Mouse (Mus musculus) heart, embryonic 13.5 days (tissue): ENCODE data around the gene Plekhg5. TPM values are rescaled to one million over a fixed set of nuclear protein-coding genes. Genes with fewer than 3 reads are reported as not detected.

Source experiments
- ATAC-seq: fragments of 200-750 bp; cut with Nextera tagmentation; 2 replicates; pipeline ENCODE4 v1.8.0; 2017; ENCODE audit warnings: moderate TSS enrichment; ENCODE audit not compliant: insufficient number of reproducible peaks, low FRiP score, low TSS enrichment; ENCODE audit errors: extremely low read depth
- H3K27ac ChIP-seq: fragments of 300-500 bp; sonication (generic); replicated peaks from 2 replicates; pipeline ENCODE4 v1.5.1; 2015; ENCODE audit warnings: moderate library complexity, mild to moderate bottlenecking, inconsistent platforms
- H3K27me3 ChIP-seq: fragments of 300-500 bp; sonication (generic); replicated peaks from 2 replicates; pipeline ENCODE4 v1.6.1; 2015; ENCODE audit warnings: mild to moderate bottlenecking, inconsistent platforms
- H3K36me3 ChIP-seq: fragments of 300-500 bp; sonication (generic); 2 replicates; pipeline ENCODE4 v1.6.1; 2015; ENCODE audit warnings: mild to moderate bottlenecking, inconsistent platforms
- H3K4me1 ChIP-seq: fragments of 300-500 bp; sonication (generic); 2 replicates; pipeline ENCODE4 v1.6.1; 2015; ENCODE audit warnings: inconsistent platforms
- H3K4me2 ChIP-seq: fragments of 300-500 bp; sonication (generic); 2 replicates; pipeline ENCODE4 v1.6.1; 2015; ENCODE audit warnings: inconsistent platforms, mild to moderate bottlenecking, moderate library complexity
- H3K4me3 ChIP-seq: fragments of 300-500 bp; sonication (generic); 2 replicates; pipeline ENCODE4 v1.5.1; 2015; ENCODE audit warnings: moderate library complexity, mild to moderate bottlenecking, inconsistent platforms
- H3K9ac ChIP-seq: fragments of 300-500 bp; sonication (generic); 2 replicates; pipeline ENCODE4 v1.6.1; 2015; ENCODE audit warnings: inconsistent platforms, mild to moderate bottlenecking, moderate library complexity
- H3K9me3 ChIP-seq: fragments of 300-500 bp; sonication (generic); 2 replicates; pipeline ENCODE4 v1.6.1; 2016; ENCODE audit warnings: inconsistent platforms
- WGBS: fragments of 180-500 bp; shearing (Covaris S2); methylation state at CpG from one replicate; pipeline ENCODE4 v1.1.7; 2015; ENCODE audit warnings: mixed read lengths; 5-methylcytosine and 5-hydroxymethylcytosine counted together
- polyA plus RNA-seq: library from polyadenylated mRNA; unstranded; fragments of >200 nt; fragmentation: Nextera tagmentation; extraction: Ambion mirVana; gene quantifications from 2 replicates; pipeline ENCODE4 v1.2.1, GENCODE M21; 2015

The Plekhg5 gene
- polyA plus RNA-seq, 1 experiment from 2014 or later, result 12.7 TPM

GRCm38 (mm10) chr4:152088133-152088532 is 15.8 kb downstream of the Plekhg5 start:
- Histone ChIP-seq H3K4me2 (peak overlapping the region; percentile 91), H3K9me3 (0 out of 2 replicates have a peak, but pooled peaks cover 3% of the 10 kb centered on the region), H3K9ac (peak overlapping the region; percentile 92), H3K36me3 (peaks cover 3% of the 10 kb centered on the region; the same call in 1 of the 2 replicates), H3K4me3 (peak overlapping the region; percentile 87; the same call in 1 of the 2 replicates), H3K4me1 (peaks cover 43% of the 10 kb centered on the region), H3K27ac (no peak overlapping the region), H3K27me3 (peaks cover 14% of the 10 kb centered on the region; the same call in 1 of the 2 replicates)
- WGBS, result 48% methylated on average over 4 of the region's 4 CpGs
- ATAC-seq, result no peak

- peak overlapping the region; percentile 91 for H3K4me2 ChIP-seq
- 54% methylated on average over 8 of the region's 8 CpGs for WGBS
- H3K4me3 ChIP-seq, result peak overlapping the region; percentile 87; the same call in 1 of the 2 replicates
- no peak for ATAC-seq
- H3K27ac ChIP-seq, result no peak overlapping the region
- H3K4me1 ChIP-seq, result peaks cover 46% of the 10 kb centered on the region
- 0 out of 2 replicates have a peak, but pooled peaks cover 3% of the 10 kb centered on the region for H3K9me3 ChIP-seq
- peaks cover 14% of the 10 kb centered on the region; the same call in 1 of the 2 replicates for H3K27me3 ChIP-seq
- H3K9ac ChIP-seq, result peak overlapping the region; percentile 92
- H3K36me3 ChIP-seq, result peaks cover 3% of the 10 kb centered on the region; the same call in 1 of the 2 replicates
Measured at GRCm38 (mm10) chr4:152088556-152089120, 16.3 kb downstream of the Plekhg5 start.

GRCm38 (mm10) chr4:152090191-152090590 is 17.9 kb downstream of the Plekhg5 start:
- 64% methylated on average over 9 of the region's 9 CpGs for WGBS

GRCm38 (mm10) chr4:152092751-152093293 is 20.5 kb downstream of the Plekhg5 start:
- Histone ChIP-seq H3K36me3 (peaks cover 3% of the 10 kb centered on the region; the same call in 1 of the 2 replicates), H3K4me1 (peaks cover 60% of the 10 kb centered on the region), H3K27me3 (no peaks in the 10 kb centered on the region; the same call in 1 of the 2 replicates), H3K4me2 (no peak overlapping the region), H3K9ac (peak overlapping the region; percentile 44), H3K9me3 (no peaks in the 10 kb centered on the region), H3K4me3 (no peak overlapping the region), H3K27ac (peak overlapping the region; percentile 39; the same call in 1 of the 2 replicates)
- 50% methylated on average over 8 of the region's 8 CpGs for WGBS
- ATAC-seq, result no peak

More at GRCm38 (mm10) chr4:152090191-152090590, 17.9 kb downstream of the Plekhg5 start:
- Histone ChIP-seq H3K9ac (0 out of 2 replicates have a peak overlapping the region, but pooled peaks have one; percentile 10), H3K4me3 (no peak overlapping the region), H3K27ac (no peak overlapping the region), H3K36me3 (peaks cover 3% of the 10 kb centered on the region; the same call in 1 of the 2 replicates), H3K4me1 (peaks cover 50% of the 10 kb centered on the region), H3K27me3 (peaks cover 7% of the 10 kb centered on the region; the same call in 1 of the 2 replicates), H3K4me2 (no peak overlapping the region), H3K9me3 (0 out of 2 replicates have a peak, but pooled peaks cover 3% of the 10 kb centered on the region)
- no peak for ATAC-seq

GRCm38 (mm10) chr4:152094233-152094632 is 21.9 kb downstream of the Plekhg5 start:
- no peak for ATAC-seq
- Histone ChIP-seq H3K9me3 (no peaks in the 10 kb centered on the region), H3K4me1 (peaks cover 61% of the 10 kb centered on the region), H3K27ac (no peak overlapping the region), H3K9ac (no peak overlapping the region), H3K36me3 (peaks cover 3% of the 10 kb centered on the region; the same call in 1 of the 2 replicates), H3K27me3 (no peaks in the 10 kb centered on the region; the same call in 1 of the 2 replicates), H3K4me2 (no peak overlapping the region), H3K4me3 (no peak overlapping the region)
- WGBS, result 74% methylated on average over 12 of the region's 12 CpGs

GRCm38 (mm10) chr4:152095937-152096910 is 23.9 kb downstream of the Plekhg5 start:
- H3K27ac ChIP-seq, result peak overlapping the region; percentile 86
- peak; percentile 35; the same call in 1 of the 2 replicates for ATAC-seq
- no peaks in the 10 kb centered on the region; the same call in 1 of the 2 replicates for H3K27me3 ChIP-seq
- no peaks in the 10 kb centered on the region for H3K36me3 ChIP-seq
- H3K9ac ChIP-seq, result peak overlapping the region; percentile 79
- peak overlapping the region; percentile 50 for H3K4me3 ChIP-seq
- 15% methylated on average over 27 of the region's 27 CpGs for whole genome bisulfite sequencing
- peak overlapping the region; percentile 60 for H3K4me2 ChIP-seq
- peaks cover 68% of the 10 kb centered on the region for H3K4me1 ChIP-seq
- no peaks in the 10 kb centered on the region for H3K9me3 ChIP-seq

GRCm38 (mm10) chr4:152096927-152097326 is 24.6 kb downstream of the Plekhg5 start:
- Histone ChIP-seq H3K27me3 (no peaks in the 10 kb centered on the region; the same call in 1 of the 2 replicates), H3K4me3 (peak overlapping the region; percentile 50), H3K4me1 (peaks cover 75% of the 10 kb centered on the region), H3K36me3 (peaks cover 2% of the 10 kb centered on the region), H3K4me2 (peak overlapping the region; percentile 60), H3K27ac (peak overlapping the region; percentile 86), H3K9ac (peak overlapping the region; percentile 79), H3K9me3 (no peaks in the 10 kb centered on the region)
- ATAC-seq, result no peak
- WGBS, result 36% methylated on average over 6 of the region's 6 CpGs

GRCm38 (mm10) chr4:152097911-152098799 is 25.9 kb downstream of the Plekhg5 start:
- peak overlapping the region; percentile 60 for H3K4me2 ChIP-seq
- H3K9me3 ChIP-seq, result no peaks in the 10 kb centered on the region
- peaks cover 14% of the 10 kb centered on the region for H3K36me3 ChIP-seq
- H3K4me1 ChIP-seq, result peaks cover 69% of the 10 kb centered on the region
- H3K9ac ChIP-seq, result peak overlapping the region; percentile 79
- H3K27me3 ChIP-seq, result no peaks in the 10 kb centered on the region; the same call in 1 of the 2 replicates
- no peak for ATAC-seq
- H3K27ac ChIP-seq, result peak overlapping the region; percentile 86
- 23% methylated on average over 11 of the region's 11 CpGs for WGBS
- H3K4me3 ChIP-seq, result peak overlapping the region; percentile 50

- H3K4me3 ChIP-seq, result no peak overlapping the region
- ATAC-seq, result no peak
- no peaks in the 10 kb centered on the region; the same call in 1 of the 2 replicates for H3K27me3 ChIP-seq
- no peaks in the 10 kb centered on the region for H3K9me3 ChIP-seq
- peak overlapping the region; percentile 56 for H3K9ac ChIP-seq
- H3K27ac ChIP-seq, result peak overlapping the region; percentile 59
- 50% methylated on average over 11 of the region's 11 CpGs for WGBS
- H3K36me3 ChIP-seq, result peaks cover 37% of the 10 kb centered on the region
- H3K4me2 ChIP-seq, result peak overlapping the region; percentile 9; the same call in 1 of the 2 replicates
- H3K4me1 ChIP-seq, result peaks cover 63% of the 10 kb centered on the region
Measured at GRCm38 (mm10) chr4:152100541-152100940, 28.2 kb downstream of the Plekhg5 start.
